Mouse (Mus musculus) erythroblast, embryonic 14.5 days (primary cell): ENCODE data around the gene Rab23.

Source experiments
- GATA1 ChIP-seq: IDR thresholded peaks from 2 replicates; pipeline ENCODE4 v1.6.1; 2012; ENCODE audit warnings: low read length, inconsistent platforms, mixed read lengths
- TAL1 ChIP-seq: IDR thresholded peaks from 3 replicates; pipeline ENCODE4 v1.6.1; 2012; ENCODE audit warnings: low read length, inconsistent platforms, mixed read lengths

DNA sequence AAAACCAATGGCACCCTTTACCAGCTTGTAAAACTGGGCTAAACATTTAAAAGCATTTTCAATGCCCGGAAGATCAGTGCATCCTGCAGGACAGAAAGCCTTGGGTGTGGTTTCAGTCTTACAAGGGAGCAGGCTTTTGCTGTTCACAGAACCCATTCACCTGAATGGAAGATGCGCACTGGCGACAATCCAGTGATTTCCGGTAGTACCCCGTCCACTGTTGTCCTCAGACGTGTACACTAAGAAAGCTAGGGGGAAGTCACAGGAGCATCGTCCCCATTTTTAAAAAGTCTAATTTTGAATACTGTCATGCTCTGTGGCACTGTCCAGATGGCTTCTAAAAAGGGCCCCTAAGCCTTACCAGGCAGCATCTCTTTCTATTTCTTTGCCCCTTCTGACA is 36.1 kb downstream of the Rab23 start:
- TF ChIP-seq GATA1 (no peak), TAL1 (no peak)
